22 mouse cellular contexts compared by ENCODE assay signal in the genomic region with DNA sequence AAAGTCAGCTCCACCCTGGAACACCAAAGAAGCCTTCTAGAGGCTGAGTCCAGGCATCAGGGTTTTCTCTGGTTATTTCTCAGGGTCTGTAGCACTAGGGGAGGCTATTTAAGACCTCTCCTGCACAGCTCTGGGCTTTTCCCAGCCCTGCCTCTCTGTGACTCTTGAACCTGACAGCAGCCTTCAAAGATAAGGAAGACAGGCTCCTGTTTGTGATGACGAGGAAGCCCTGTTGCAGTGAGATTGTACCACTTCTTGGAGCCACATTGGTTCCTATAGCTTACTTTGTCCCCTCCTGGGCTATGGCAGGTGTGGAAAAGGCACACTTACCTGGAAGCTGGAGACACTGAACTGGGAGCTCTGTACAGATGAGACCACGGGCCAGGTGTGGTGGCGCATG. TPM values are rescaled to one million over a fixed set of nuclear protein-coding genes. Genes with fewer than 3 reads are reported as not detected.
DNase-seq lines count a peak whose midpoint lies in the region; ATAC-seq and TF ChIP-seq lines count a peak whose summit lies in the region.
"Had no signal": no experiment of that assay in that cellular context is flagged by ENCODE, and none has a peak within 500 bp of the region (broad histone marks: within the 10 kb centered on the region; RNA-seq: fewer than 3 reads in every experiment).

No protein-coding gene starts in this region.

- H3K4me3 ChIP-seq in heart, embryonic 10.5 days, result no peak overlapping the region
- no peak overlapping the region for H3K4me3 ChIP-seq in liver, postnatal 0 days (ENCODE audit: low read depth, low read length)
- H3K4me3 ChIP-seq in midbrain, embryonic 15.5 days, result no peak overlapping the region
- H3K4me3 ChIP-seq: heart, adult 2 months had no signal

- no peaks in the 10 kb centered on the region for H3K27me3 ChIP-seq in heart, embryonic 10.5 days (ENCODE audit: insufficient read depth, poor library complexity, severe bottlenecking)
- no peaks in the 10 kb centered on the region for H3K27me3 ChIP-seq in liver, postnatal 0 days (ENCODE audit: insufficient read depth, low read length)
- H3K27me3 ChIP-seq in midbrain, embryonic 15.5 days (replicated peaks), result no peaks in the 10 kb centered on the region

- H3K9ac ChIP-seq in liver, postnatal 0 days (replicated peaks), result peak overlapping the region; percentile 41; the same call in 1 of the 2 replicates
- no peak overlapping the region for H3K9ac ChIP-seq in midbrain, embryonic 15.5 days

- H3K4me2 ChIP-seq in liver, postnatal 0 days (ENCODE audit: low read depth, low read length), result peak overlapping the region; percentile 24
- no peak overlapping the region for H3K4me2 ChIP-seq in midbrain, embryonic 15.5 days

- peak; percentile 95 for TF ChIP-seq EP300 in liver, postnatal 0 days (IDR thresholded peaks at IDR 0.05; ENCODE audit: low read depth)

- peaks cover 68% of the 10 kb centered on the region for H3K4me1 ChIP-seq in heart, embryonic 10.5 days
- H3K4me1 ChIP-seq in liver, postnatal 0 days (ENCODE audit: insufficient read depth), result peaks cover 34% of the 10 kb centered on the region
- H3K4me1 ChIP-seq in midbrain, embryonic 15.5 days, result no peaks in the 10 kb centered on the region

- H3K36me3 ChIP-seq in heart, embryonic 10.5 days, result peaks cover 89% of the 10 kb centered on the region
- H3K36me3 ChIP-seq in liver, postnatal 0 days (replicated peaks; ENCODE audit: insufficient read depth, low read length), result peaks cover 89% of the 10 kb centered on the region
- peaks cover 29% of the 10 kb centered on the region; the same call in 1 of the 2 replicates for H3K36me3 ChIP-seq in midbrain, embryonic 15.5 days (replicated peaks)

- 60% methylated on average over 3 of the region's 3 CpGs for WGBS in heart, embryonic 10.5 days
- 69% methylated on average over 3 of the region's 3 CpGs for WGBS in liver, postnatal 0 days (ENCODE audit: insufficient replicate concordance)
- 95% methylated on average over 3 of the region's 3 CpGs for WGBS in midbrain, embryonic 15.5 days

- H3K9me3 ChIP-seq in heart, embryonic 10.5 days, result no peaks in the 10 kb centered on the region
- H3K9me3 ChIP-seq in liver, postnatal 0 days (ENCODE audit: low read length), result no peaks in the 10 kb centered on the region
- no peaks in the 10 kb centered on the region for H3K9me3 ChIP-seq in midbrain, embryonic 15.5 days

- peak; percentile 92 for DNase-seq in heart, embryonic 10.5 days (ENCODE audit: low spot score)
- DNase-seq in heart, postnatal 4 days, result no peak
- DNase-seq in MEL-GATA-1-ER (ENCODE audit: extremely low read depth, low read depth), result peak; percentile 44
- peak; percentile 43 for DNase-seq in liver, postnatal 0 days
- no peak for DNase-seq in kidney, postnatal 4 days
- DNase-seq: adrenal gland, postnatal 25 days; cerebellum, adult 9-11 months; heart, adult 2 months; heart, postnatal 36 days; kidney, adult 2 months; kidney, postnatal 14 days; layer of hippocampus, adult 9-11 months; thymus, postnatal 36 days had no signal

- H3K27ac ChIP-seq in heart, embryonic 10.5 days, result peak overlapping the region; percentile 60; the same call in 1 of the 2 replicates
- peak overlapping the region; percentile 93 for H3K27ac ChIP-seq in liver, postnatal 0 days (ENCODE audit: low read depth)
- no peak overlapping the region for H3K27ac ChIP-seq in midbrain, embryonic 15.5 days
- H3K27ac ChIP-seq: heart, adult 2 months; hindbrain, postnatal 0 days had no signal

- ATAC-seq in erythroid progenitor cell, adult 5-6 weeks (replicated peaks; ENCODE audit: low FRiP score, poor library complexity, severe bottlenecking), result peak; percentile 75
- ATAC-seq in liver, postnatal 0 days, result peak; percentile 73
- no peak for ATAC-seq in midbrain, embryonic 15.5 days (replicated peaks)
- ATAC-seq: activated CD4-positive, CD25-positive, alpha-beta regulatory T cell, adult 4 months; hindbrain, postnatal 0 days; lung, postnatal 0 days; midbrain, embryonic 16.5 days had no signal

- 0 out of 2 replicates have a peak, but pooled peaks have one; percentile 1 for TF ChIP-seq CTCF in liver, postnatal 0 days (IDR thresholded peaks at IDR 0.05; ENCODE audit: low read depth)

RNA-seq across cellular contexts. Expression of a gene that starts 25.3 kb away (rescaled TPM):
- not detected in 2 replicates for polyA plus RNA-seq in heart, embryonic 10.5 days (2016; fragmentation: Nextera tagmentation; extraction: Ambion mirVana)
- total RNA-seq in heart, postnatal 4 days (2021), result under 1 TPM in 1 of 2 experiments, not detected in 1; 0.07 TPM
- 2.2 TPM in 1 of 2 replicates, not detected in the other for total RNA-seq in erythroid progenitor cell, adult 5-6 weeks (2015; ENCODE audit: low replicate concordance)
- total RNA-seq in erythroid progenitor cell, adult 5-6 weeks (2017; ENCODE audit: low replicate concordance), result not detected in 2 replicates
- 0.09 and 0.16 TPM in 2 replicates for polyA plus RNA-seq in liver, postnatal 0 days (2015; fragmentation: Nextera tagmentation; extraction: Ambion mirVana)
- 0.05 and 0.10 TPM in 2 replicates for polyA plus RNA-seq in midbrain, embryonic 15.5 days (2015; fragmentation: Nextera tagmentation; extraction: Ambion mirVana)
- total RNA-seq: gastrocnemius, adult 8-10 months; heart, adult 2 months; heart, postnatal 36 days had no signal
- polyA plus RNA-seq: activated CD4-positive, CD25-positive, alpha-beta regulatory T cell, adult 4 months; kidney, adult 2 months; midbrain, embryonic 16.5 days; neural tube, embryonic 11.5 days; spleen, adult 2 months had no signal

RNA-seq across cellular contexts. Expression of a gene that starts 32.0 kb away (rescaled TPM):
- 14.1 and 14.5 TPM in 2 replicates for polyA plus RNA-seq in heart, embryonic 10.5 days (2016; fragmentation: Nextera tagmentation; extraction: Ambion mirVana)
- total RNA-seq in heart, postnatal 4 days (2021), result 10 to 100 TPM; 22.8 to 25.9 TPM
- total RNA-seq in erythroid progenitor cell, adult 5-6 weeks (2015; ENCODE audit: low replicate concordance), result 497 and 560 TPM in 2 replicates
- 243 and 286 TPM in 2 replicates for total RNA-seq in erythroid progenitor cell, adult 5-6 weeks (2017; ENCODE audit: low replicate concordance)
- 33.9 and 35.6 TPM in 2 replicates for polyA plus RNA-seq in liver, postnatal 0 days (2015; fragmentation: Nextera tagmentation; extraction: Ambion mirVana)
- polyA plus RNA-seq in midbrain, embryonic 15.5 days (2015; fragmentation: Nextera tagmentation; extraction: Ambion mirVana), result 6.9 and 9.5 TPM in 2 replicates

Comparison
In these comparisons a context has a peak if more than half of its experiments do, and no peak if none do; other contexts are left out.
1. DNase-seq: peak in heart, embryonic 10.5 days (single experiment), MEL-GATA-1-ER (single experiment) and liver, postnatal 0 days (single experiment); none in heart, postnatal 4 days (single experiment) and kidney, postnatal 4 days (0 of 2).